Mouse (Mus musculus): ENCODE results near the gene Acss2.

DNA sequence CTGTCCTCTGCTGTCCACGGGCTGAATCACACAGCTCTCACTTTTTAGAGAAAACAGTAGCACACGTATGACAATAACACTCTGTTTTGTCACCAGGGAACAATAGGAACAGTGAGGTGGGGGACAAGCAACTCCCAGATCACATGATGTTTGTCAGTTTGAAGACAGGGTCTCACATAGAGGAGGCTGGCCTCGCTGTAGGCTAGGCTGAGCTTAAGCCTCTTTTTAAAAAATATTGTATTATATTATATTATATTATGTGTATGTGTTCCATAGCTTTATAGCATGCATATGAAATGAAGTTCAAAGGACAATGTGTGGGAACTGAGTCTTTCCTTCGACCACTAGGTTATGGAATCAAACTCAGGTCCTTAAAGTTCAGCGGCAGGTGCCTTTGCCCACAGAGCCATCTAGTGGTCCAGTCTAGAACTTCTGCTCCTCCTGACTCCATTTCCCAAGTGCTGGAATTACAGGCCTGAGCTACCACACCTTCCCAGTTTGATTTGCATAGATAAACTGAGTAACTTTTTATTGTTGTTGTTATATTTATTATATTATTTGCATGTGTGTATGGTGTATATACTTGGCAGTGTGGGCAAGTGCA, 66.3 kb downstream of the Acss2 start:
- TF ChIP-seq POLR2A (IDR thresholded peaks at IDR 0.05; ENCODE audit: borderline replicate concordance, extremely low read depth, insufficient read depth, insufficient read length, poor library complexity, severe bottlenecking), result no peak
- peak; percentile 84 for TF ChIP-seq CTCF (IDR thresholded peaks at IDR 0.05; ENCODE audit: borderline replicate concordance, extremely low read depth, insufficient read depth, insufficient read length)

All from brain, embryonic 14.5 days (tissue).